Mouse (Mus musculus): Measurements from ENCODE around the gene Wdr81.

GRCm38 (mm10) chr11:75429019-75429705 is 25.4 kb downstream of the Wdr81 start:
- TF ChIP-seq CTCF (IDR thresholded peaks at IDR 0.05; ENCODE audit: extremely low read depth, insufficient read depth, low read length) (no peak), POLR2A (IDR thresholded peaks at IDR 0.05; ENCODE audit: extremely low read depth, insufficient read depth, low read length) (no peak)

All from cortical plate, adult 2 months (tissue).